Mouse (Mus musculus) liver, adult 2 months (tissue): ENCODE results near the gene Gm11172.

ENCODE experiments used
- CTCF ChIP-seq: fragments of 200-500 bp; IDR thresholded peaks from 2 replicates; pipeline ENCODE4 v1.5.1; 2011; ENCODE audit warnings: low read depth, low read length, control low read depth
- POLR2A ChIP-seq: fragments of 200-500 bp; IDR thresholded peaks from 2 replicates; pipeline ENCODE4 v1.6.1; 2011; ENCODE audit warnings: low read length, control low read depth; ENCODE audit not compliant: insufficient read depth; ENCODE audit errors: extremely low read depth

GRCm38 (mm10) chr16:10849965-10850861 lies 37.5 kb downstream of the Gm11172 start:
- TF ChIP-seq POLR2A: no peak
- no peak for TF ChIP-seq CTCF
